Mouse (Mus musculus) neural tube, embryonic 15.5 days (tissue): ENCODE data around the gene Ivl. TPM values are rescaled to one million over a fixed set of nuclear protein-coding genes. Genes with fewer than 3 reads are reported as not detected.

Source experiments
- ATAC-seq: fragments of 200-750 bp; cut with Nextera tagmentation; 2 replicates; pipeline ENCODE4 v1.8.0; 2017; ENCODE audit warnings: mild to moderate bottlenecking, moderate TSS enrichment, moderate library complexity; ENCODE audit not compliant: low FRiP score
- H3K27ac ChIP-seq: fragments of 300-500 bp; sonication (generic); replicated peaks from 2 replicates; pipeline ENCODE4 v1.5.1; 2015; ENCODE audit warnings: mild to moderate bottlenecking, inconsistent platforms
- H3K27me3 ChIP-seq: fragments of 300-500 bp; sonication (generic); replicated peaks from 2 replicates; pipeline ENCODE4 v1.6.1; 2015; ENCODE audit warnings: inconsistent platforms
- H3K36me3 ChIP-seq: fragments of 300-500 bp; sonication (generic); 2 replicates; pipeline ENCODE4 v1.6.1; 2015; ENCODE audit warnings: inconsistent platforms
- H3K4me1 ChIP-seq: fragments of 300-500 bp; sonication (generic); 2 replicates; pipeline ENCODE4 v1.6.1; 2015; ENCODE audit warnings: inconsistent platforms
- H3K4me2 ChIP-seq: fragments of 300-500 bp; sonication (generic); 2 replicates; pipeline ENCODE4 v1.6.1; 2015; ENCODE audit warnings: inconsistent platforms, mild to moderate bottlenecking, moderate library complexity
- H3K4me3 ChIP-seq: fragments of 300-500 bp; sonication (generic); replicated peaks from 2 replicates; pipeline ENCODE4 v1.5.1; 2015; ENCODE audit warnings: mild to moderate bottlenecking, inconsistent platforms
- H3K9ac ChIP-seq: fragments of 300-500 bp; sonication (generic); replicated peaks from 2 replicates; pipeline ENCODE4 v1.6.1; 2015; ENCODE audit warnings: mild to moderate bottlenecking, inconsistent platforms
- H3K9me3 ChIP-seq: fragments of 300-500 bp; sonication (generic); replicated peaks from 2 replicates; pipeline ENCODE4 v1.6.1; 2016; ENCODE audit warnings: inconsistent platforms
- WGBS: fragments of 180-500 bp; shearing (Covaris S2); methylation state at CpG from one replicate; pipeline ENCODE4 v1.1.7; 2015; ENCODE audit warnings: mixed read lengths; 5-methylcytosine and 5-hydroxymethylcytosine counted together
- polyA plus RNA-seq: library from polyadenylated mRNA; unstranded; fragments of >200 nt; fragmentation: Nextera tagmentation; extraction: Ambion mirVana; gene quantifications from 2 replicates; pipeline ENCODE4 v1.2.1, GENCODE M21; 2015

Gene Ivl
- not detected in 2 replicates for polyA plus RNA-seq

GRCm38 (mm10) chr3:92573449-92574041, at the start of gene Ivl:
Ivl (minus strand) TSS chr3:92573735.
- no peaks in the 10 kb centered on the region for H3K9me3 ChIP-seq
- no peak within 1 kb of the TSS for H3K4me3 ChIP-seq
- H3K9ac ChIP-seq = no peak within 1 kb of the TSS
- no peak for ATAC-seq
- H3K4me2 ChIP-seq = no peak within 1 kb of the TSS
- H3K36me3 ChIP-seq = no peaks in the 10 kb centered on the region
- no peaks in the 10 kb centered on the region for H3K27me3 ChIP-seq
- no peaks in the 10 kb centered on the region for H3K4me1 ChIP-seq
- H3K27ac ChIP-seq = no peak within 1 kb of the TSS
- 96% methylated on average over 1 of the region's 1 CpGs for WGBS

GRCm38 (mm10) chr3:92621560-92621959, 48.0 kb upstream of the Ivl start, which contains the start of gene Lce6a:
Lce6a (minus strand) TSS chr3:92621660.
- H3K4me1 ChIP-seq = no peaks in the 10 kb centered on the region
- no peak for ATAC-seq
- H3K36me3 ChIP-seq = no peaks in the 10 kb centered on the region
- H3K4me3 ChIP-seq = no peak within 1 kb of the TSS
- no peak within 1 kb of the TSS for H3K4me2 ChIP-seq
- H3K9ac ChIP-seq = no peak within 1 kb of the TSS
- 82% methylated on average over 2 of the region's 2 CpGs for WGBS
- no peaks in the 10 kb centered on the region for H3K27me3 ChIP-seq
- no peaks in the 10 kb centered on the region for H3K9me3 ChIP-seq
- no peak within 1 kb of the TSS for H3K27ac ChIP-seq

GRCm38 (mm10) chr3:92609804-92610203, 36.3 kb upstream of the Ivl start:
- Histone ChIP-seq H3K36me3 (no peaks in the 10 kb centered on the region), H3K4me3 (no peak overlapping the region), H3K4me2 (no peak overlapping the region), H3K4me1 (no peaks in the 10 kb centered on the region), H3K27ac (no peak overlapping the region), H3K9me3 (no peaks in the 10 kb centered on the region), H3K9ac (no peak overlapping the region), H3K27me3 (no peaks in the 10 kb centered on the region)
- WGBS = 87% methylated on average over 1 of the region's 1 CpGs
- no peak for ATAC-seq

GRCm38 (mm10) chr3:92607392-92607791, 33.9 kb upstream of the Ivl start, which contains the start of gene 2210017I01Rik:
2210017I01Rik (minus strand) TSS chr3:92607492.
- H3K36me3 ChIP-seq = no peaks in the 10 kb centered on the region
- H3K4me3 ChIP-seq = no peak within 1 kb of the TSS
- no peak within 1 kb of the TSS for H3K27ac ChIP-seq
- H3K9ac ChIP-seq = no peak within 1 kb of the TSS
- H3K4me1 ChIP-seq = no peaks in the 10 kb centered on the region
- H3K27me3 ChIP-seq = no peaks in the 10 kb centered on the region
- ATAC-seq = no peak
- H3K9me3 ChIP-seq = no peaks in the 10 kb centered on the region
- no peak within 1 kb of the TSS for H3K4me2 ChIP-seq

- WGBS = 43% methylated on average over 1 of the region's 1 CpGs
- Histone ChIP-seq H3K4me1 (no peaks in the 10 kb centered on the region), H3K4me3 (no peak overlapping the region), H3K4me2 (no peak overlapping the region), H3K27me3 (no peaks in the 10 kb centered on the region), H3K9me3 (peaks cover 4% of the 10 kb centered on the region; the same call in 1 of the 2 replicates), H3K27ac (no peak overlapping the region), H3K9ac (no peak overlapping the region), H3K36me3 (no peaks in the 10 kb centered on the region)
- no peak for ATAC-seq
These were observed 28.6 kb upstream of the Ivl start for GRCm38 (mm10) chr3:92602169-92602568.

GRCm38 (mm10) chr3:92600456-92600855, 26.9 kb upstream of the Ivl start:
- Histone ChIP-seq H3K4me2 (no peak overlapping the region), H3K4me1 (no peaks in the 10 kb centered on the region), H3K27me3 (no peaks in the 10 kb centered on the region), H3K36me3 (no peaks in the 10 kb centered on the region), H3K9ac (no peak overlapping the region), H3K9me3 (peaks cover 4% of the 10 kb centered on the region; the same call in 1 of the 2 replicates), H3K4me3 (no peak overlapping the region), H3K27ac (no peak overlapping the region)
- no peak for ATAC-seq
- WGBS = 50% methylated on average over 1 of the region's 1 CpGs

GRCm38 (mm10) chr3:92599973-92600372, 26.4 kb upstream of the Ivl start:
- no peak for ATAC-seq
- H3K4me2 ChIP-seq = no peak overlapping the region

GRCm38 (mm10) chr3:92598429-92598828, 24.9 kb upstream of the Ivl start:
- Histone ChIP-seq H3K27me3 (no peaks in the 10 kb centered on the region), H3K27ac (no peak overlapping the region), H3K9me3 (peaks cover 4% of the 10 kb centered on the region; the same call in 1 of the 2 replicates), H3K4me2 (no peak overlapping the region), H3K4me1 (no peaks in the 10 kb centered on the region), H3K4me3 (no peak overlapping the region), H3K9ac (no peak overlapping the region), H3K36me3 (no peaks in the 10 kb centered on the region)
- 93% methylated on average over 2 of the region's 2 CpGs for WGBS
- no peak for ATAC-seq

More at GRCm38 (mm10) chr3:92599973-92600372, 26.4 kb upstream of the Ivl start:
- Histone ChIP-seq H3K4me3 (no peak overlapping the region), H3K4me1 (no peaks in the 10 kb centered on the region), H3K9ac (no peak overlapping the region), H3K9me3 (peaks cover 4% of the 10 kb centered on the region; the same call in 1 of the 2 replicates), H3K36me3 (no peaks in the 10 kb centered on the region), H3K27ac (no peak overlapping the region), H3K27me3 (no peaks in the 10 kb centered on the region)

GRCm38 (mm10) chr3:92588858-92589257, 15.3 kb upstream of the Ivl start, which contains the start of gene Smcp:
Smcp (minus strand) TSS chr3:92588997.
- Histone ChIP-seq H3K9me3 (no peaks in the 10 kb centered on the region), H3K4me3 (no peak within 1 kb of the TSS), H3K9ac (no peak within 1 kb of the TSS), H3K27ac (no peak within 1 kb of the TSS), H3K36me3 (no peaks in the 10 kb centered on the region), H3K4me2 (no peak within 1 kb of the TSS), H3K27me3 (no peaks in the 10 kb centered on the region), H3K4me1 (no peaks in the 10 kb centered on the region)
- ATAC-seq = no peak
- 79% methylated on average over 1 of the region's 1 CpGs for WGBS

GRCm38 (mm10) chr3:92587190-92587589, 13.7 kb upstream of the Ivl start:
- Histone ChIP-seq H3K27ac (no peak overlapping the region), H3K9me3 (no peaks in the 10 kb centered on the region), H3K36me3 (no peaks in the 10 kb centered on the region), H3K4me2 (no peak overlapping the region), H3K4me3 (no peak overlapping the region), H3K9ac (no peak overlapping the region), H3K27me3 (no peaks in the 10 kb centered on the region), H3K4me1 (no peaks in the 10 kb centered on the region)
- WGBS = 78% methylated on average over 3 of the region's 3 CpGs
- ATAC-seq = no peak

GRCm38 (mm10) chr3:92585055-92585454, 11.5 kb upstream of the Ivl start:
- Histone ChIP-seq H3K27me3 (no peaks in the 10 kb centered on the region), H3K9ac (no peak overlapping the region), H3K4me3 (no peak overlapping the region), H3K4me2 (no peak overlapping the region), H3K36me3 (no peaks in the 10 kb centered on the region), H3K27ac (no peak overlapping the region), H3K9me3 (no peaks in the 10 kb centered on the region), H3K4me1 (no peaks in the 10 kb centered on the region)
- ATAC-seq = no peak
- 83% methylated on average over 1 of the region's 1 CpGs for WGBS

- no peaks in the 10 kb centered on the region for H3K4me1 ChIP-seq
- H3K9me3 ChIP-seq = no peaks in the 10 kb centered on the region
- no peak overlapping the region for H3K27ac ChIP-seq
- no peak overlapping the region for H3K4me3 ChIP-seq
- ATAC-seq = no peak
- WGBS = 82% methylated on average over 3 of the region's 3 CpGs
- H3K27me3 ChIP-seq = no peaks in the 10 kb centered on the region
- no peak overlapping the region for H3K9ac ChIP-seq
- H3K36me3 ChIP-seq = no peaks in the 10 kb centered on the region
- no peak overlapping the region for H3K4me2 ChIP-seq
These were observed 9.8 kb upstream of the Ivl start for GRCm38 (mm10) chr3:92583164-92583826.
